Mouse (Mus musculus): Measurements from ENCODE around the gene Doc2g. TPM values are rescaled to one million over a fixed set of nuclear protein-coding genes. Genes with fewer than 3 reads are reported as not detected.
"Not testable (repeated sequence)": the region's sequence is repeated elsewhere in the genome, so short reads cannot be mapped to it uniquely, and the experiment has no call there.

Gene Doc2g
- total RNA-seq, 2 experiments from 2014 or later = 0.57 to 0.84 TPM

- intact Hi-C loops (cut with DNase I; ENCODE audit: low total_unique reads) = no loop called here
- DNase-seq = peak; percentile 75
Observed at GRCm38 (mm10) chr19:4045966-4046865, 43.1 kb downstream of the Doc2g start, which contains the start of gene Gstp2. TSS of gene Gstp2 (minus strand) at chr19:4046023.

- DNase-seq = no peak
- intact Hi-C loops (cut with DNase I; ENCODE audit: low total_unique reads) = no loop called here
Observed at GRCm38 (mm10) chr19:4046866-4047254, 43.7 kb downstream of the Doc2g start.

- intact Hi-C loops (cut with DNase I; ENCODE audit: low total_unique reads) = no loop called here
Observed at GRCm38 (mm10) chr19:4047859-4048258, 44.7 kb downstream of the Doc2g start.

GRCm38 (mm10) chr19:4049069-4049468, 46.0 kb downstream of the Doc2g start:
- not testable (repeated sequence) for DNase-seq
- intact Hi-C loops (cut with DNase I; ENCODE audit: low total_unique reads) = loop anchor here (1.0 kb wide), 1 partner anchor 30 kb away; no protein-coding TSS in a partner anchor

More at GRCm38 (mm10) chr19:4047859-4048258, 44.7 kb downstream of the Doc2g start:
- peak; percentile 83 for DNase-seq

GRCm38 (mm10) chr19:4051016-4051415, 47.9 kb downstream of the Doc2g start:
- DNase-seq = no peak
- intact Hi-C loops (cut with DNase I; ENCODE audit: low total_unique reads) = no loop called here

GRCm38 (mm10) chr19:4051741-4052515, 48.8 kb downstream of the Doc2g start:
- DNase-seq = peak; percentile 75
- intact Hi-C loops (cut with DNase I; ENCODE audit: low total_unique reads) = no loop called here

- intact Hi-C loops (cut with DNase I; ENCODE audit: low total_unique reads) = no loop called here
- no peak for DNase-seq
Observed at GRCm38 (mm10) chr19:4052516-4053030, 49.5 kb downstream of the Doc2g start.

GRCm38 (mm10) chr19:4054613-4055012, 51.5 kb downstream of the Doc2g start:
- intact Hi-C loops (cut with DNase I; ENCODE audit: low total_unique reads) = no loop called here
- DNase-seq = no peak

- no peak for DNase-seq
- intact Hi-C loops (cut with DNase I; ENCODE audit: low total_unique reads) = no loop called here
Observed at GRCm38 (mm10) chr19:4055216-4055946, 52.3 kb downstream of the Doc2g start.

GRCm38 (mm10) chr19:4055947-4056693, 53.0 kb downstream of the Doc2g start:
- intact Hi-C loops (cut with DNase I; ENCODE audit: low total_unique reads) = no loop called here
- DNase-seq = no peak

Other genes starting within 250 kb of the Doc2g start
- gene Kmt5b, start 235.9 kb upstream of the Doc2g start, total RNA-seq (2021) = 10 to 100 TPM; 20.1 to 20.2 TPM
- 1 to 10 TPM; 3.5 to 4.5 TPM for gene Chka, start 151.5 kb upstream of the Doc2g start, total RNA-seq (2021)
- gene Tcirg1, start 96.2 kb upstream of the Doc2g start, total RNA-seq (2021) = 1 to 10 TPM; 7.3 to 8.5 TPM
- gene Ndufs8, start 90.5 kb upstream of the Doc2g start, total RNA-seq (2021) = 100 to 1,000 TPM; 206 to 256 TPM
- 1 to 10 TPM; 2.1 to 2.5 TPM for gene Aldh3b1, start 73.5 kb upstream of the Doc2g start, total RNA-seq (2021)
- gene Unc93b1, start 68.1 kb upstream of the Doc2g start, total RNA-seq (2021) = 10 to 100 TPM; 13.7 to 13.8 TPM
- gene Aldh3b3, start 44.7 kb upstream of the Doc2g start, total RNA-seq (2021) = not detected
- under 1 TPM; 0.38 to 0.80 TPM for gene Aldh3b2, start 31.0 kb upstream of the Doc2g start, total RNA-seq (2021)
- 1 to 10 TPM; 3.6 to 4.2 TPM for gene Acy3, start 16.7 kb upstream of the Doc2g start, total RNA-seq (2021)
- gene Tbx10, start 10.6 kb upstream of the Doc2g start, total RNA-seq (2021) = not detected
- 10 to 100 TPM; 19.2 to 19.6 TPM for gene Nudt8, start 2.7 kb upstream of the Doc2g start, total RNA-seq (2021)
- gene Gm49405, start 2.7 kb upstream of the Doc2g start, total RNA-seq (2021) = under 1 TPM; 0.18 to 0.31 TPM
- 100 to 1,000 TPM; 365 to 434 TPM for gene Ndufv1, start 9.5 kb downstream of the Doc2g start, total RNA-seq (2021)
- 100 to 1,000 TPM; 228 to 235 TPM for gene Gstp1, start 34.7 kb downstream of the Doc2g start, total RNA-seq (2021)
- gene Gstp2, start 42.7 kb downstream of the Doc2g start, total RNA-seq (2021) = 10 to 100 TPM; 72.8 to 85.9 TPM
- gene Gstp3, start 56.3 kb downstream of the Doc2g start, total RNA-seq (2021) = not detected
- gene Cabp2, start 78.3 kb downstream of the Doc2g start, total RNA-seq (2021) = not detected
- 10 to 100 TPM; 17.3 to 17.5 TPM for gene Cdk2ap2, start 93.9 kb downstream of the Doc2g start, total RNA-seq (2021)
- gene Pitpnm1, start 96.7 kb downstream of the Doc2g start, total RNA-seq (2021) = 1 to 10 TPM; 3.7 to 4.2 TPM
- gene Aip, start 122.5 kb downstream of the Doc2g start, total RNA-seq (2021) = 10 to 100 TPM; 51.4 to 57.9 TPM
- gene Gpr152, start 136.5 kb downstream of the Doc2g start, total RNA-seq (2021) = not detected
- gene Cabp4, start 140.7 kb downstream of the Doc2g start, total RNA-seq (2021) = under 1 TPM in 1 of 2 experiments, not detected in 1; 0.14 TPM
- gene Coro1b, start 145.3 kb downstream of the Doc2g start, total RNA-seq (2021) = 10 to 100 TPM; 31.7 to 31.8 TPM
- under 1 TPM; 0.29 to 0.78 TPM for gene Ptprcap, start 150.3 kb downstream of the Doc2g start, total RNA-seq (2021)
- 10 to 100 TPM; 28.5 to 31.3 TPM for gene Rps6kb2, start 160.0 kb downstream of the Doc2g start, total RNA-seq (2021)
- gene Carns1, start 172.2 kb downstream of the Doc2g start, total RNA-seq (2021) = 10 to 100 TPM; 23.4 to 27.5 TPM
- gene Tbc1d10c, start 188.0 kb downstream of the Doc2g start, total RNA-seq (2021) = 1 to 10 TPM; 2.7 TPM
- 100 to 1,000 TPM; 266 to 269 TPM for gene Ppp1ca, start 188.8 kb downstream of the Doc2g start, total RNA-seq (2021)
- 1 to 10 TPM; 3.1 to 3.4 TPM for gene Rad9a, start 198.3 kb downstream of the Doc2g start, total RNA-seq (2021)
- gene Clcf1, start 210.9 kb downstream of the Doc2g start, total RNA-seq (2021) = 1 to 10 TPM in 1 of 2 experiments, under 1 TPM in 1; 0.58 to 1.2 TPM
- not detected for gene AC109138.7, start 211.0 kb downstream of the Doc2g start, total RNA-seq (2021)
- 10 to 100 TPM; 21.4 to 22.7 TPM for gene Pold4, start 228.6 kb downstream of the Doc2g start, total RNA-seq (2021)

All from gastrocnemius, postnatal 14 days (tissue).